Mouse (Mus musculus) C2C12 (cell line): ENCODE results near the gene Fut8.

Experiments
- CEBPB ChIP-seq: IDR thresholded peaks from one replicate; pipeline ENCODE4 v1.6.1; 2011; ENCODE audit warnings: low read depth, mild to moderate bottlenecking, control low read depth, moderate library complexity
- CTCF ChIP-seq: IDR thresholded peaks from one replicate; pipeline ENCODE4 v1.5.1; 2011; ENCODE audit not compliant: control insufficient read depth, insufficient read depth, insufficient read length
- FOSL1 ChIP-seq: IDR thresholded peaks from one replicate; pipeline ENCODE4 v1.8.0; 2011; ENCODE audit warnings: mild to moderate bottlenecking, low read length; ENCODE audit not compliant: poor library complexity, insufficient read depth, severe bottlenecking
- MAX ChIP-seq: IDR thresholded peaks from one replicate; pipeline ENCODE4 v1.6.1; 2011; ENCODE audit warnings: mild to moderate bottlenecking, control low read depth
- MYOD1 ChIP-seq: IDR thresholded peaks from one replicate; pipeline ENCODE4 v1.6.1; 2011; ENCODE audit warnings: low read depth; ENCODE audit not compliant: control insufficient read depth, insufficient read length
- MYOG ChIP-seq: IDR thresholded peaks from one replicate; pipeline ENCODE4 v1.6.1; 2011; ENCODE audit not compliant: control insufficient read depth, insufficient read length; ENCODE audit errors: extremely low read depth
- USF1 ChIP-seq: IDR thresholded peaks from one replicate; pipeline ENCODE4 v1.6.1; 2011; ENCODE audit warnings: low read depth, mild to moderate bottlenecking, control low read depth, moderate library complexity

DNA sequence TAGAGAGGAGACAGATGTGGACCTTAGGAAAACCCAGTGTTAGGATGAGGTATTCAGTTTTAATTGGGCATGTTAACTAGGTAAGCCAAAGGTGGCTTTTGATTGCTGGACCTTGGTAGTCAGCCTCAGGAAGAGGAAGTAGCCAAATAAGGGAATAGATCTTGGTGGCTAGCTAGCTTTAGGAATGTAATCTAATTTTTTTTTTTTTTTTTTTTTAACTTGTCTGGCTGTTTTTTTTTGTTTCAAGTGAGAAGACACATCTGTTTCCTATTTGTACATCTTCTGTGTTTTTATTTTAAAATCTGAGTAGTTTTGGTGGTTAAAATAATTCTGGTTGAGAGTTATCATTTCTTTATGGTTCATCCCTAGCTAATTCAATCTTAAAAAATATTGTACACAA lies 65.4 kb downstream of the Fut8 start:
- no peak for TF ChIP-seq CTCF
- TF ChIP-seq MYOG = no peak
- no peak for TF ChIP-seq FOSL1
- no peak for TF ChIP-seq USF1
- TF ChIP-seq MAX = no peak
- TF ChIP-seq CEBPB = no peak
- no peak for TF ChIP-seq MYOD1
